8 mouse cellular contexts compared by ENCODE assay signal in the genomic region with DNA sequence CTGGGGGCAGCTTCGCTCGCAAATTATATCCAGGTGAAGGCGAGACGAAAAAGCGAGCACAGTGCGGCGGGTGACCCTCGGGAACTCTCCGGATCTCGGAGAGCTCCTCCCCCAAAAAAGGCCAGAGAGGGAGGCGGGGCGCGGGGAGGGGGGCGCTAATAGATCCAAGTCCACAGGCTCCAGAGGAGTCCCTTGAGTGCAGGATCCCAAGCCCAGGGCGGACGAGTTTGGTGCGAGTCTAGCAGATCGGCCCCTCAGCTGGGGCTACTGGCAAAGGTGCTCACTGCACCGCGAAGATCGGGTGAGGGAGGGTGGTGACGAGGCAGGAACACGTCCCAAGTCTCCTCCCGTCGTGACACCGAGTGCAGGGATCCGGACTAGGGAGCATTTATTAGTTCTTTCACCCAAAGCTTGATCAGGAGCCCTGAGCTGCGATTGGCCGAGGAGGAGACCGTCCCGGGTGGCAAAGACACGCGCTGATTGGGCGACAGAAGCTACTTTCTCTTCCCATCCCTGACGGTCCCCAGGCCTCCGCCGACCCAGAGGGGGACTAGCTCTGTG. TPM values are rescaled to one million over a fixed set of nuclear protein-coding genes. Genes with fewer than 3 reads are reported as not detected.
A peak's percentile ranks its signal among the peaks of the same experiment; 100 is the strongest.
DNase-seq lines count a peak whose midpoint lies in the region; ATAC-seq and TF ChIP-seq lines count a peak whose summit lies in the region.

Pax3 (minus strand) TSS at position 384 of the 561 bp plus-strand sequence.

- peaks cover 7% of the 10 kb centered on the region; the same call in 1 of the 2 replicates for H3K4me1 ChIP-seq in heart, postnatal 0 days (ENCODE audit: control insufficient read depth, insufficient read depth)

- no peak within 1 kb of the TSS for H3K9ac ChIP-seq in heart, postnatal 0 days (replicated peaks; ENCODE audit: low read depth, low read length)

- intact Hi-C loops in left cerebral cortex, adult 2 months (cut with DNase I) = loop anchor here (5.0 kb wide), 1 partner anchor 55 kb away; no protein-coding TSS in a partner anchor

- no peaks in the 10 kb centered on the region for H3K9me3 ChIP-seq in heart, postnatal 0 days (replicated peaks; ENCODE audit: control insufficient read depth, low read length)

- TF ChIP-seq EP300 in heart, postnatal 0 days (IDR thresholded peaks at IDR 0.05; ENCODE audit: low read depth) = no peak

- no peak for DNase-seq in layer of hippocampus, adult 2 months (ENCODE audit: low spot score in 2 of 2)
- no peak for DNase-seq in layer of hippocampus, adult 8-10 months (ENCODE audit: low spot score in 2 of 2)
- peak; percentile 65 to 66 for DNase-seq in cerebellum, postnatal 14 days
- DNase-seq in heart, postnatal 0 days (ENCODE audit: low spot score) = no peak
- DNase-seq in left cerebral cortex, adult 2 months (ENCODE audit: extremely low spot score in 1 of 2, low spot score in 2 of 2) = no peak
- DNase-seq in thymus, postnatal 36 days = no peak

- no peak for TF ChIP-seq CTCF in layer of hippocampus, adult 2 months (conservative IDR thresholded peaks at IDR 0.05)
- TF ChIP-seq CTCF in heart, postnatal 0 days (IDR thresholded peaks at IDR 0.05; ENCODE audit: low read depth) = no peak
- TF ChIP-seq CTCF in left cerebral cortex, adult 2 months (IDR thresholded peaks at IDR 0.05) = no peak

- peak within 1 kb of the TSS; percentile 17; the same call in 1 of the 2 replicates for H3K4me3 ChIP-seq in layer of hippocampus, adult 2 months
- peak within 1 kb of the TSS; percentile 36 for H3K4me3 ChIP-seq in heart, postnatal 0 days (ENCODE audit: low read depth, low read length)
- no peak within 1 kb of the TSS; the same call in 1 of the 2 replicates for H3K4me3 ChIP-seq in left cerebral cortex, adult 2 months

- WGBS in heart, postnatal 0 days = under 1% methylated on average over 37 of the region's 37 CpGs

- H3K4me2 ChIP-seq in heart, postnatal 0 days (ENCODE audit: low read depth, low read length) = peak within 1 kb of the TSS; percentile 56

- no peak within 1 kb of the TSS for H3K27ac ChIP-seq in layer of hippocampus, adult 2 months
- no peak within 1 kb of the TSS for H3K27ac ChIP-seq in heart, postnatal 0 days (ENCODE audit: low read depth)
- no peak within 1 kb of the TSS for H3K27ac ChIP-seq in left cerebral cortex, adult 2 months

- peaks cover 100% of the 10 kb centered on the region for H3K27me3 ChIP-seq in heart, postnatal 0 days (ENCODE audit: control insufficient read depth, insufficient read depth, low read length)

- H3K36me3 ChIP-seq in heart, postnatal 0 days (replicated peaks; ENCODE audit: control insufficient read depth, insufficient read depth, low read length) = no peaks in the 10 kb centered on the region

- ATAC-seq in heart, postnatal 0 days (ENCODE audit: insufficient read depth, low read depth) = no peak; the same call in 1 of the 2 replicates
- ATAC-seq in megakaryocyte progenitor cell, adult 5-6 weeks (replicated peaks; ENCODE audit: poor library complexity) = peak; percentile 27; the same call in 1 of the 2 replicates
- ATAC-seq in frontal cortex, adult (ENCODE audit: low TSS enrichment) = no peak

RNA-seq across cellular contexts. Expression of gene Pax3, which starts in this region (rescaled TPM):
- not detected for total RNA-seq in layer of hippocampus, adult 2 months (2021)
- not detected for total RNA-seq in layer of hippocampus, adult 8-10 months (2022)
- total RNA-seq in heart, postnatal 0 days (2014; rRNA removed; ENCODE audit: low replicate concordance) = not detected in 2 replicates
- polyA plus RNA-seq in heart, postnatal 0 days (2015; fragmentation: Nextera tagmentation; extraction: Ambion mirVana) = 0.04 and 0.05 TPM in 2 replicates
- total RNA-seq in megakaryocyte progenitor cell, adult 5-6 weeks (2015) = not detected in 2 replicates
- total RNA-seq in megakaryocyte progenitor cell, adult 5-6 weeks (2017) = not detected in 2 replicates
- total RNA-seq in left cerebral cortex, adult 2 months (2021) = not detected

Comparison
In these comparisons a context has a peak if more than half of its experiments do, and no peak if none do; other contexts are left out.
1. Peak in ATAC-seq in megakaryocyte progenitor cell, adult 5-6 weeks; RNA of the gene not detected or under 1 TPM.
2. DNase-seq: peak in cerebellum, postnatal 14 days (2 of 2); none in layer of hippocampus, adult 2 months (0 of 2), layer of hippocampus, adult 8-10 months (0 of 2), heart, postnatal 0 days (single experiment), left cerebral cortex, adult 2 months (0 of 2) and thymus, postnatal 36 days (0 of 2).